Mouse (Mus musculus) lung, embryonic 16.5 days (tissue): ENCODE measurements at regions not wholly inside any gene's neighbourhood (a gene's known extent, or its start where the extent isn't known, plus 50 kb on each side); places are given as distances from the start of the nearest gene placed in this dataset.

Experiments
- ATAC-seq: fragments of 200-750 bp; cut with Nextera tagmentation; 2 replicates; pipeline ENCODE4 v1.8.0; 2017; ENCODE audit warnings: low read depth, mild to moderate bottlenecking, moderate library complexity
- H3K27ac ChIP-seq: fragments of 300-500 bp; sonication (generic); 2 replicates; pipeline ENCODE4 v1.5.1; 2014; ENCODE audit warnings: mild to moderate bottlenecking, control low read depth, low read length
- H3K27me3 ChIP-seq: fragments of 300-500 bp; sonication (generic); 2 replicates; pipeline ENCODE4 v1.6.1; 2014; ENCODE audit warnings: low read depth, low read length, mixed read lengths; ENCODE audit not compliant: control insufficient read depth, insufficient read depth
- H3K36me3 ChIP-seq: fragments of 300-500 bp; sonication (generic); 2 replicates; pipeline ENCODE4 v1.6.1; 2014; ENCODE audit warnings: low read length; ENCODE audit not compliant: control insufficient read depth, insufficient read depth
- H3K4me1 ChIP-seq: fragments of 300-500 bp; sonication (generic); replicated peaks from 2 replicates; pipeline ENCODE4 v1.6.1; 2014; ENCODE audit warnings: low read length, mixed read lengths; ENCODE audit not compliant: control insufficient read depth, insufficient read depth
- H3K4me2 ChIP-seq: fragments of 300-500 bp; sonication (generic); 2 replicates; pipeline ENCODE4 v1.6.1; 2014; ENCODE audit warnings: low read depth, low read length, control low read depth
- H3K4me3 ChIP-seq: fragments of 300-500 bp; sonication (generic); 2 replicates; pipeline ENCODE4 v1.5.1; 2014; ENCODE audit warnings: mild to moderate bottlenecking, low read length, control low read depth
- H3K9ac ChIP-seq: fragments of 300-500 bp; sonication (generic); 2 replicates; pipeline ENCODE4 v1.6.1; 2014; ENCODE audit warnings: low read length, control low read depth
- H3K9me3 ChIP-seq: fragments of 300-500 bp; sonication (generic); 2 replicates; pipeline ENCODE4 v1.6.1; 2016; ENCODE audit warnings: low read length; ENCODE audit not compliant: control insufficient read depth
- WGBS: fragments of 180-500 bp; shearing (Covaris S2); extraction: QIAGEN DNeasy Blood & Tissue Kit; methylation state at CpG from one replicate; pipeline ENCODE4 v1.1.7; 2014; 5-methylcytosine and 5-hydroxymethylcytosine counted together

DNA sequence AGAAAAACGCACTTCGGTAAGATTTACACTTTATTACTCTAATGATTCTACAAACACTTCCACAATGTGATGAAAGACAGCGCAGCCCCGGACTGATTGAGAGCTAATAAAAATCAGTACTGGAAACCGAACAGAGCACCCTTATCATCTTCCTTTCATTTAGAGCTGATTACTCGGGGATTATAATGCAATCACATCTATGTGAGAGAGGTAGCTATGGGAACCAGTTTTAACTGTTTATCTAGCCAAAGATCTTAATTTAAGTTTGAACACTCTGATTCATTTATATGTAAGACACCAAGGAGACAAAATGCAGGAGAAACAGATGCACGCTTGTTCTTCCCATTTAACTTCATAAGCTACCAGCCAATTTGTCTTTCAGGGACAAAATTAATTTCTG, 124.1 kb upstream of the Lmo4 start:
- Histone ChIP-seq H3K4me1 (no peaks in the 10 kb centered on the region), H3K9ac (no peak overlapping the region), H3K27ac (no peak overlapping the region), H3K4me3 (no peak overlapping the region), H3K36me3 (no peaks in the 10 kb centered on the region), H3K27me3 (no peaks in the 10 kb centered on the region), H3K9me3 (no peaks in the 10 kb centered on the region), H3K4me2 (no peak overlapping the region)
- ATAC-seq: no peak
- 68% methylated on average over 7 of the region's 7 CpGs for WGBS

DNA sequence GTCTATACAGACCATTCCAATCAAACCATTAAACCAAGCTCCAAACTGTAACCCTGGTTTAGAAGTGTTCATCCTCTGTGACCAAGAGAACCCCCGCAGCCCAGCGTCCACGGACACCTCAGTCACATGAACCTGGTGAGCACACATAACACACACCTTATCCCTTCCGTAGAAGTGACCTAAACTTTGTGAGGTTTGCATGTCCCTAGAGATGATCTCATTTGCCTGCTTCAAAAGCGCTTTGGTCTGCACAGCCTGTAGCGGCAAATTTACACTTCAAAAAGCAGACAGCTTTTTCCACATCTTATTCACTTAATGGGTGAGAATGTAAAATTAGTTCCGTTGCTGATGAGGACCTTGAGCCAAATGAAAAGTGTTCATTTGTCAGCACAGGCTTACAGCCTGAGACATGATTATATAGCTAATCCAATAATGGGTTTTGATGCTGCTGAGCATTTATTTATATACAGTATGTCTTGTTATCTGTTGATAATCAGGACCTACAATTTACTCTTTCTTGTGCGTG, 122.3 kb upstream of the Lmo4 start:
- H3K4me1 ChIP-seq: no peaks in the 10 kb centered on the region
- H3K4me2 ChIP-seq: no peak overlapping the region
- no peaks in the 10 kb centered on the region for H3K9me3 ChIP-seq
- H3K36me3 ChIP-seq: no peaks in the 10 kb centered on the region
- no peak for ATAC-seq
- 87% methylated on average over 8 of the region's 8 CpGs for WGBS
- no peaks in the 10 kb centered on the region for H3K27me3 ChIP-seq
- no peak overlapping the region for H3K4me3 ChIP-seq
- H3K9ac ChIP-seq: no peak overlapping the region
- no peak overlapping the region for H3K27ac ChIP-seq

DNA sequence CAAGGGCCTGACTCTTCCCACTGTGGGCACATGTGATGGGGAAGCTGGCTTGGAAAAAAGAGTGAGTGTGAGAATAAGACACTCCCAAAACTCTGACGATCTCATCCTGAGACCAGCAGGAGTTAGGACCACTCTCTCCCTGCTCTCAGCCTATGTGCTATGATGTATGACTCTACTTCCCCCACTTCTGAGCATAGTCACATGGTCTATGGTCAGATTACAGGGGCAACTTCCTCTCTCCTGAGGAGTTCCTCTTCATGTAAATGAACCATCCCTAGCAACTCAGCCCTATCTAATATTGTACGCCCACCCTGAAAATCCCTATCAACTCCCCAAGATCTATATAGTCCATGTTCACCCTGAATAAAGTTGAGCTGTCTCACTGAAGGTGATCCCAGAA, 120.0 kb upstream of the Lmo4 start:
- no peak for ATAC-seq
- Histone ChIP-seq H3K27me3 (no peaks in the 10 kb centered on the region), H3K4me2 (no peak overlapping the region), H3K27ac (no peak overlapping the region), H3K4me3 (no peak overlapping the region), H3K36me3 (no peaks in the 10 kb centered on the region), H3K9me3 (no peaks in the 10 kb centered on the region), H3K4me1 (no peaks in the 10 kb centered on the region), H3K9ac (no peak overlapping the region)
- 90% methylated on average over 2 of the region's 2 CpGs for WGBS

DNA sequence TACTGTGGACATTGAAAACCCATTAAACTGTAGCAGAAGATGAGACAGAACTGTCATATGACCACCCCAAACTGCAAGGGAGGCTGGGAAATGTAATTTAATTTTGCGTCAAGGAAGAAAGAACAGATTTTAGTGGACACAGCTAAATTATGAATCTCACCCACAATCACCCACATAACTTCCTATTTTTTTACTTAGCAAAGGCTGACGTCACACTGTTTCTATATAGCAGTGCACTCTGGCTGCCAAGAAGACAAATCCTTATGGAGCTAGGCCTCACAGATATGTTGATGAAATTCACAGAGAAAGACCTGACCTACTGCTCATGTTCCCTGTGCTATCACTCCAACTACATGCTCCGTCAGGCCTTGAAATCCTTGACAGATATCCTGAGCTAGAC, 118.5 kb upstream of the Lmo4 start:
- no peak overlapping the region for H3K27ac ChIP-seq
- ATAC-seq: no peak
- H3K27me3 ChIP-seq: no peaks in the 10 kb centered on the region
- H3K4me1 ChIP-seq: no peaks in the 10 kb centered on the region
- H3K9ac ChIP-seq: no peak overlapping the region
- no peak overlapping the region for H3K4me3 ChIP-seq
- H3K4me2 ChIP-seq: no peak overlapping the region
- H3K9me3 ChIP-seq: no peaks in the 10 kb centered on the region
- 91% methylated on average over 3 of the region's 3 CpGs for WGBS
- H3K36me3 ChIP-seq: no peaks in the 10 kb centered on the region

DNA sequence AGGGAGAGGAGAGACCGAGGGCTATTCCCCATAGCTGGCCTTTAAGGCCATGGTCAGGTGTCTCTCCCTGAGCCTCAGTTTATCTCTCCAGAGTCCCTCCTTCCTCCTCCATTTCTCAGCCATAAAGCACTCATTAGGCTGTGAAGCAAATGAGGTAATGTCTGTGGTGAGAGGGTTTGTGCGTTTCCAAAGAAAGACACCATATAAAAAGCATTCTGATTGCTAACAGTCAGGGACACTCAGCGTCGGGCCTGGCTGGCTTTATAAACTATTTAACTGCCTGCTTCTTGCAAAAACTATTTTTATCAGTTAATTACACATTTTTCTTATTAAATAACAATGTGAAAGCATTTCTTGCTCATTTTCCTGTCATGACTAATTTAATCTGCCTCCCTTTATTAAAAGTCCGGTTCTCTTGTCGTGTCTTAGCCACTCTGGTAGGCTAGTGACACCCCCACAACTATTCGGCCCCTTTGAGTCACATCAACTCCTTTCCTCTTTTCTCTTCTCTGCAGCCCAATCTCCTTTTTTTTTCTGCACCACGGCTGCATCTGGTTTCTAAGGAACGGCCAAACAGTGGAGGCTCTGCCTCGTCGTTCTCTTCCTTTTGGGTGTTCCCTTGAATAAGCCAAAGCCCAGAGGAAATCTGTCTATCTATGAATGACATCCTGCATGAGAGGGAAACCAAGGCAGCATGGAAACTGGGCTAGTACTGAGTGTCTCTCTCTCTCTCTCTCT, 114.6 kb upstream of the Lmo4 start:
- Histone ChIP-seq H3K9ac (no peak overlapping the region), H3K4me3 (no peak overlapping the region), H3K27me3 (no peaks in the 10 kb centered on the region), H3K36me3 (no peaks in the 10 kb centered on the region), H3K4me1 (no peaks in the 10 kb centered on the region), H3K27ac (no peak overlapping the region), H3K4me2 (no peak overlapping the region), H3K9me3 (no peaks in the 10 kb centered on the region)
- no peak for ATAC-seq
- 60% methylated on average over 11 of the region's 11 CpGs for WGBS

DNA sequence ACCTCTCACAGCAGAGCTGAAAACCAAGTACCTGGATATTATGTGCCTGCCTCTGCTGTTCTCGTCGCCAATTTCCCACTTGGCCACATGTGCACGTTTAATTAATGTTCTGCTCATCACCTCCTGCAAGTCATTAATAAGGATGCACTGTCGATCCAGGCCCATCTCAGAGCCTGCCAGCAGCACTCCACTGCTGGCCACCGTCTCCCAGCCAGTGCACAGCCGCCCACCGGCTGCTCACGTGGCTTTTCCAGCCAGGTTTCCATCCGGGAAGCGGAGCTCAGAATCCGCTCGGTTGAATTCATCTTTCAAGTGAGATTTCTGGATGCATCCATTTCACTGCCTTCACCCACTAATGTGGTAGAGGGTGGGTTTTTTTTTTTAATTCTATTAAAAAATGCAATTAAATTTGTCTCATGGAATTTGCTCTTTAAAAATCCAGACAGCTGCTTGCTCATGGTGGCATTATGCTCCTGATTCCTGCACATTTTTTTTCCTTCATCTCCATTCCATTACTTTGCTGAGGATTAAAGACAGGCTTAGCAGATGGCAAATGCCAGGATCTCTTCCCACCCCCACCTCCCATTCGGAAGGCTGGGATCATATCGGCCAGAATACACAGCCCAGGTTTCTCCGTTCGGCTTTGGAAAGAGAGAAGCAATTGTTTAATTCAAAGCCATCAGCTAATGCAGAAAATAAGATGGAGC, 113.9 kb upstream of the Lmo4 start:
- H3K4me1 ChIP-seq: no peaks in the 10 kb centered on the region
- no peak for ATAC-seq
- WGBS: 66% methylated on average over 16 of the region's 16 CpGs
- no peak overlapping the region for H3K27ac ChIP-seq
- H3K9ac ChIP-seq: no peak overlapping the region
- no peaks in the 10 kb centered on the region for H3K27me3 ChIP-seq
- no peaks in the 10 kb centered on the region for H3K36me3 ChIP-seq
- H3K4me3 ChIP-seq: no peak overlapping the region
- no peak overlapping the region for H3K4me2 ChIP-seq
- no peaks in the 10 kb centered on the region for H3K9me3 ChIP-seq

DNA sequence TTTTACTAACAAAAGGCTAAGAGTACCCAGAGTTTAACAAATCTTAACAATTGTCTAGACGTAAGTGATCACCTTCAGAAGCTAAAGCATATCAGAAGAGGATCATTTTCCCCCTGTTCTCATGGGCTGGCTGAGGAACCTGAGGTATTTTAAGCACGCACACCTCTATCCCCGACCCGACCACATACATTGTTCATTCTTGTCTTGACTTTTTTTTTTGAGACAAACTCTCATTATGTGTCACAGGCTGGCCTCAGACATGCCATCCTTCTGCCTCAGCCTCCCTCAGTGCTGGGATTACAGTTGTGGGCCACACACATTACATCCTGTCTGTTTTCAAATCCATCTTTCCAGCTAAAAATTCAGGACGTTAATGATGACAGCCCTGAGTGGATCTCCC, 105.7 kb upstream of the Lmo4 start:
- Histone ChIP-seq H3K9ac (no peak overlapping the region), H3K4me2 (no peak overlapping the region), H3K4me1 (no peaks in the 10 kb centered on the region), H3K27ac (no peak overlapping the region), H3K27me3 (no peaks in the 10 kb centered on the region), H3K9me3 (no peaks in the 10 kb centered on the region), H3K36me3 (no peaks in the 10 kb centered on the region), H3K4me3 (no peak overlapping the region)
- ATAC-seq: no peak
- WGBS: 74% methylated on average over 5 of the region's 5 CpGs

DNA sequence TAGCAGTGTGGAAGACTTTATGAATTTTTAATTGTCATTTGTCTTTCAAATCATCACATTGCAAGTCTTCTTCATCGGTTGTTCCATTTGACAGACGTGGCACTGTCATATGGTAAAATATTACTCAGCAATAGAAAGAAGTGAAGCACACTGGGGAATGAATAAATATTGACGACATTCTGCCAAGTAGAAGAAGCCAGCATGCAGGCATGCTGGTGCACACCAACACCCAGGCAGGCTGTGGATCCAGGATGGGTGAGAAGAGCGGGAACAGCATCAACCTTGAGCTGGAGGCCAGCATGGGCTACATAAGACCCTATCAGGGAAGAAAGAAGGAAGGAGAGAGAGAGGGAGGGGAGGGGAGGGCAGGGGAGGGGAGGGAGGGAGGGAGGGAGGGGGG, 103.6 kb upstream of the Lmo4 start:
- ATAC-seq: no peak
- WGBS: 61% methylated on average over 4 of the region's 4 CpGs

DNA sequence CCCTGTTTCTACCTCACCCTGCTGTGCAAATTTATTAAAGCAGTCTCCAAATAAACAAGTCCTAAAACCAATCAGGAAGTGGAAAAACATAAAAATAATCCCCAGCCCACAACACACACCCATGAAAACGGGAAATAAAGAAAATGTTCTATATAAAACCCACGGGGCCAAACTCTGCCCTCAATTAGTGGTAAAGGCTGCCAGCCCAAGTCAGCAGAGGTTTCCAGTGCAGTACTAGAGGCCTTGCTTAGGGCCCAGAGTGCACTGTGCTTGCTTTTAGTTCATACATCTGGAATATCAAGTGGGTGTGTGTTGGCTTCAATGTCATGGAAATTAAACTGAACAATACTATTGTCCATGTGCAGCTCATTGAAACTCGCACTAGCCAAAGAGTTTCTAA, 102.5 kb upstream of the Lmo4 start:
- 87% methylated on average over 3 of the region's 3 CpGs for WGBS
- Histone ChIP-seq H3K27me3 (no peaks in the 10 kb centered on the region), H3K4me1 (no peaks in the 10 kb centered on the region), H3K9me3 (no peaks in the 10 kb centered on the region), H3K4me3 (no peak overlapping the region), H3K27ac (no peak overlapping the region), H3K4me2 (no peak overlapping the region), H3K9ac (no peak overlapping the region), H3K36me3 (no peaks in the 10 kb centered on the region)
- ATAC-seq: no peak

More for the DNA sequence above, 103.6 kb upstream of the Lmo4 start:
- no peaks in the 10 kb centered on the region for H3K4me1 ChIP-seq
- H3K27ac ChIP-seq: no peak overlapping the region
- H3K4me2 ChIP-seq: no peak overlapping the region
- H3K4me3 ChIP-seq: no peak overlapping the region
- no peak overlapping the region for H3K9ac ChIP-seq
- no peaks in the 10 kb centered on the region for H3K9me3 ChIP-seq
- H3K36me3 ChIP-seq: no peaks in the 10 kb centered on the region
- no peaks in the 10 kb centered on the region for H3K27me3 ChIP-seq
